Mouse (Mus musculus): Measurements from ENCODE around the gene Asdurf.
A peak's percentile ranks its signal among the peaks of the same experiment; 100 is the strongest.
"Not testable (repeated sequence)": the region's sequence is repeated elsewhere in the genome, so short reads cannot be mapped to it uniquely, and the experiment has no call there.

Gene Asdurf

GRCm38 (mm10) chr1:53352327-53353261 is at the start of gene Asdurf, which contains the start of the genes Gm28551 and Asnsd1:
Gene Asdurf (minus strand): TSS chr1:53352619.
Gene Gm28551 (minus strand): TSS chr1:53352667.
Gene Asnsd1 (minus strand): TSS chr1:53352752.
- peak; percentile 96 for DNase-seq

- DNase-seq, result not testable (repeated sequence)
Observed at GRCm38 (mm10) chr1:53393936-53394760, 41.7 kb upstream of the Asdurf start.

GRCm38 (mm10) chr1:53388762-53389161 is 36.3 kb upstream of the Asdurf start:
- DNase-seq, result no peak

- no peak for DNase-seq
Observed at GRCm38 (mm10) chr1:53384085-53384688, 31.8 kb upstream of the Asdurf start.

GRCm38 (mm10) chr1:53377731-53378130 is 25.3 kb upstream of the Asdurf start:
- DNase-seq, result no peak

- DNase-seq, result not testable (repeated sequence)
Observed at GRCm38 (mm10) chr1:53375965-53376364, 23.5 kb upstream of the Asdurf start.

GRCm38 (mm10) chr1:53358988-53359387 is 6.6 kb upstream of the Asdurf start:
- DNase-seq, result no peak

- no peak for DNase-seq
Observed at GRCm38 (mm10) chr1:53341071-53341470, 11.3 kb downstream of the Asdurf start.

GRCm38 (mm10) chr1:53337403-53337802 is 15.0 kb downstream of the Asdurf start:
- DNase-seq, result not testable (repeated sequence)

- peak; percentile 12 for DNase-seq
Observed at GRCm38 (mm10) chr1:53335465-53335864, 17.0 kb downstream of the Asdurf start.

GRCm38 (mm10) chr1:53333527-53333926 is 18.9 kb downstream of the Asdurf start:
- DNase-seq, result not testable (repeated sequence)

GRCm38 (mm10) chr1:53324827-53325494 is 27.5 kb downstream of the Asdurf start:
- DNase-seq, result no peak

- no peak for DNase-seq
Observed at GRCm38 (mm10) chr1:53324277-53324676, 28.1 kb downstream of the Asdurf start.

GRCm38 (mm10) chr1:53323254-53323653 is 29.2 kb downstream of the Asdurf start:
- DNase-seq, result no peak

- no peak for DNase-seq
Observed at GRCm38 (mm10) chr1:53321662-53322344, 30.6 kb downstream of the Asdurf start.

GRCm38 (mm10) chr1:53312989-53313967 is 39.1 kb downstream of the Asdurf start, which contains the start of gene Osgepl1:
Gene Osgepl1 (plus strand): TSS chr1:53313624.
- peak; percentile 87 for DNase-seq

GRCm38 (mm10) chr1:53300506-53300905 is 51.9 kb downstream of the Asdurf start:
- no peak for DNase-seq
